Mouse (Mus musculus) kidney, adult 2 months (tissue): ENCODE measurements around the gene Trmt11.

Source experiments
- CTCF ChIP-seq: fragments of 200-500 bp; conservative IDR thresholded peaks from 2 replicates; pipeline ENCODE4 v1.5.1; 2011; ENCODE audit warnings: low read depth, mild to moderate bottlenecking, control low read depth, low read length, moderate library complexity, mixed read lengths; ENCODE audit not compliant: insufficient read depth, insufficient read length
- POLR2A ChIP-seq: fragments of 200-500 bp; IDR thresholded peaks from one replicate; pipeline ENCODE4 v1.6.1; 2011; ENCODE audit warnings: low read depth, low read length, control low read depth

DNA sequence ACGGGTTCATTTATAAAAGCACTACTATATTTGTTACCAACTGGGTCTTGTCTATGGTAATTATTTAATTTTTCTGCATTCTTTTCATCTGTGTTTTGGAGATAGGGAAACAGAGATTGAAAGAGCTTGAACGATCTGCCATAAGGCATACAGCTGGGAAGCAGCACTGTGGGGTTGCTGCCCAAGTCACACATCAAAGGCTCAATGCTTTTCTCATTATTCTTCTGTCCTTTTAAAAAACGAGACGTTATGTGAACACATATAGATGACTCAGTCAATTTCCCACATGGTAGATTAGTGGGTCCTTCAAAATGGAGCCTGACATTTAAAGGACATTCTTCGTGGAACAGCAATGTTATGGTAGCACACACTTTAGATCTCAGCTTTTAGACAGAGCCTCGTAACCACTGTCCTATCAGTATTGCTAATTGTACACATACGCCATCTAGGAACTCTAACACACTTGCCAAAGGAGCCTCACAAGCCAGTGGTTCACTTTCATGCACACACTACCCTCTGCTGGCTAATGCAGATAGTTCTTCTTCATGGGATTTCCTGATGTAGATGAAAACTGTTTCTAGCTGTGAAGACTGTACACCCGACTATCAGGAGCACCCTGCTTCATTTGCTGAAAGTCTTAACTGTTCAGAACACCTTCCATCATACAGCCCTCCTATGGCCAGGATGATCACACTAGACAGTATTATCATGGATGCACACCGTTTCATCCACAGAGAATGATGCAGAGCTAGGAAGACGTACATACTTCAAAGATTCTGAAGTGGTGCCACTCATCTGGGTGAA lies 62.6 kb downstream of the Trmt11 start:
- TF ChIP-seq POLR2A (no peak), CTCF (0 out of 2 replicates have a peak, but pooled peaks have one; percentile 24)
